Mouse (Mus musculus): Measurements from ENCODE around the gene Tmem158.

Tmem158 gene

DNA sequence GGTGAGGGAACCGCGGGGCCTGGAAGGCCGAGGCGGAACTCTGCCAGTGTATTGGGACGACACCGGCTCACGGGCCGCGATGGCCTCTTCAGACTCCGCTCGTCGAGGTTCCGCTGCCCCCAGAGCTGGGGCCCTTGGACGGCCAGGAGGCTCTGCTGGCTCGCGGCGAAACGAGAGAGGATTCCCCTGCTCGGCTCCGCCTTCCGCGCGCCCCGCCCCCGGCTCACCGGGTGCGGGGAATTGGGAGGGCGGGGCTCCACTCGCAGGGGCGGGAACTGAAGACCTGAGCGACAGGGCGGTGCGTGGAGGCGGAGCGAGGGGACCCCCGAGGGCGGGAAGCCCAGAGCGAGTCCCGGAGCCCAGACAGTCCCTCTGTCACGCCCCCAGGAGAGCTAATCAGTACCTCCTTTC lies at the start of gene Tmem158:
Gene Tmem158, minus strand, starts transcription at position 154 of the 411 bp plus-strand sequence.
- DNase-seq: peak; percentile 67 to 70

DNA sequence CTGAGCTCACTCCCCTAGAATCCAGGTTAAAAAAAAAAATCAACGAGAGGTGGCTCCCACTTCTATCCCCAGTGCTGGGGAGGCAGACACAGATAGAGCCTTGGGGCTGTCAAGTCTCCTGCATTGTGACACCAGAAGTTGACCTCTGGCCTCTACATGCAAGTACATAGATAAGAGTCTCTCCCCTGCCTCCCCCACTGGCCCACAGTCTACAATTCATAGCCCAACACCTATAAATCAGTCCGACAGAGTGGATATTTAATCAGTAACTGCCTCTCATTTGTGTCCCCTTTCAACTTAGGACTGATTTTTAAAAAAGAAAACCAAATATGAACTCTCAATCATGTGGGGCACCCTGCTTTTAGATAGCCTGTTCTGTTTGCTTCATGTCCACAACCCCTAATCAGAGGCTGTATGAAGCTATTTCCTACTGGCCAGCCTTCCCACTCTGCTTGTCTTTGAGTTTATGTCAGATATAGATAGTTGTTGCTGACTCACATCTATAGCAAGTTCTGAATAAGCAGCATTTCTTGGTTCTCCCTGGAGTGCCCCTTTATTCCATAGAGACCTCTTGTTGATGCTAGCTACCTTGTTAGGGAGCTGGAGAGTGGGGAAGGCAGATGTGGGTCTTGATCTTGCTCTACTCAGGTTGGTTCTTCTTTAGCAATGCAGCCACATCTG lies 49.3 kb upstream of the Tmem158 start:
- no peak for DNase-seq

DNA sequence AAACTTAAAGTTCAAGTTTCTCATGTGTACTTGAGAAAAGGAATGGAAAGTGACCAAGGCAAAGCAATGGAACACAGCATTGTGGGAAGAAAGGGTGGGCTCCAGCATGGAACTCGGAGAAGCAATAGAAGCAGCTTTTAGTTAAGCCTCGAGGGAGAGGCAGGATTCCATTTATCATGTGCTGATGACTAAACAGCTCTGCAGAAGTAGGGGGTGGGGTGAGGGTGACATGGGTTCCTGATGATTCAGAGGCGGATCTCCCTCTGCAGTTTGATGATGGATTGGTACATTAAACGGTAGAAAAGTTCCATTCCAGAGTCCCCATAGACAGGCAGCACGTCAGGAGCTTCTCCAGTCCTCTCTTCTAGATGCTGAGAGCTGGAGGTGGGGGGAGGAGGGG lies 48.5 kb upstream of the Tmem158 start:
- DNase-seq: no peak

DNA sequence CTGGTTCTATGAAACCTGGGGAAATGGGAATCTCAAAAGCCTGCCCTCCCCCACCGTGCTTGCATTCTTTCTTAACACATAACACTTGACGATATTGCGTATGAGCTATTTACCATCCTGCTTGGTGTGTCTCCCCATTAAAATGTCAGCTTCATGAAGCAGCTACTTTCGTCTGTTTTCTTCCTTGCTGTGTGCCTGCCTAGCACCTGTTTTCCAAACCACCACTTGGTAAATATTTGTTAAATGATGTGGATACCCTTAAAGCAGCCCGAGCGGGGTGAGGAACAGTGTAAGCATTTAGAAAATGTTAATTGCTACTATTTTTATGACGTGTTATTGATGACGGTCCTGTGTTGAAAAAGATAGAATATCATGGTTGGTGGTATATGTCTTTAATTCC lies 44.4 kb upstream of the Tmem158 start:
- no peak for DNase-seq

DNA sequence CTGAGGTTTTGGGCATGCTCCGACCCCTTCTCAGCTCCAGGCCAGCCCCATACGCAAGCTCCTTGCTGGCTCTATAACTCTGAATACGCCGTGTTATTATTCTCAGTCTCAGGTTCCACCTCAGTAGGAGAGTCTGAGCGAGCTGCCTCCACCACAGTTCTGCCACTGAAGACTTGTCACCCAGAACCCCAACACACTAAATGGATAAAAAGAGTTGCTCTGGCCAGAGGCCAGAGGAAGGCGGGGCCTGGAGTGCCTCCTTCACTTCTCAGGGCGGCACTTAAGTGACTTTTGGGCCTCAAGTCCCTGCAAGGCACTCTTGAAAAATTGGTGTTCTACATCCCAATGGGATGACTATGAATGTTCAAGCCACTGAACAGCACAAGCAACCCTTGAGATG lies 43.4 kb upstream of the Tmem158 start:
- DNase-seq: no peak

DNA sequence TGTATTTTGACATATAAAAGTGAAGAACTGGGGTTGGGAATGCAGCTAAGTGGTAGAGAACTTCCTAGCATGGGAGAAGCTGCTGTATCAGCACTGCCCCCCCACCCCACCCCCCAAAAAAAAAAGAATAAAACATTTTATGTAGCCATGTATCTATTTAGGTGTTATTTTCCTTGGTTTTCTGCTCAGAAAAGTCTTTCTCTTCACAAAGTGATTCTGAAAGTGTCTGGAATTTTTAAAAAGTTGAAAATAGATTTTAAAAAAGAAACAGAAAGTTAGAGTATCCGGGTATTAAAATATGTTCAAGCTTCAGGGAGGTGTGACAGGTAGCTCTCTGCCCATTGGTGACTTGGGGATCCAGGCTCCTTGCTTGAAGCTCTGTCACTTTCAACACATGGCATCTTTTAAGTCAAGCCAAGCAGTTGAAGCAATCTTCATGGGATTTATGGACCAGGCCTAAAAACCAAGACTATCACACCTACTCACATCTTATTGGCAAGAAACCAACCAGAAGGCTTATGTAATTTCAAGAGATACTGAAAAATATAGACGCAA lies 42.3 kb upstream of the Tmem158 start:
- no peak for DNase-seq

DNA sequence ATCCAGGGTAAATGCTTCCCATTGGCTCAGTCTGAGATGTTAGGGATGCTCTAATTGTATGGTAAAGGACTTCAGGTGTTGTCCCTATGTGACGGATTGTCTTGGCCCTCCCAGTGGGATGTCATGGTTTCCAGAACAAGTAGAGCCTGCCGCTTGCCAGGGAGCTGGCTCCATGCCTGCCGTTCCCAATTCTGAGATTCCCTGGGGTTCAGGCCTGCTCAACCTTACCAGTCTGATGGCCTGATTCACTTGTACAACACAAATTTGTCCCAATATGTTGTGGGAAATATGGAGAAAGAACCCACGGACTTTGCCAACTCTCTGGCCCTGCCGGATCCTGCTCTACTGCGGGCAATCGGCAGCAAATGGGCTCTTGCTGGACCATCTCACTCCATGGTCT lies 37.3 kb upstream of the Tmem158 start:
- no peak for DNase-seq

DNA sequence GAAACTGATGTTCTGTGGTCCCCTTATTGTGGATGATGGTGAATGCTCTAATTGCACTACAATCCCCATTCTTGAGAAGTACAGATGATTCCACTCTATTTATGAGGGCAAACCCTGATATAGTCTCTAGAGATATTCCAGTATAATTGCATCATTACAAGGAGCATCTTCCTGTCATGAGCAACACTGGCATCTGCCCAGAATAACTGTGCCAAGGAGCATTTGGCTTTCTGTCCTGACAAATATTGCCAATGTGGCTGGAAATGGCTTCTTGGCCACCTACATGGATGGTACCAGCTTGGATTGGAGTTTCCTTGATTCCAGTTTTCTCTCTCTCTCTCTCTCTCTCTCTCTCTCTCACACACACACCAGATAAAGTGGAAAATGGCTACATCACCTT lies 35.7 kb upstream of the Tmem158 start:
- DNase-seq: no peak

DNA sequence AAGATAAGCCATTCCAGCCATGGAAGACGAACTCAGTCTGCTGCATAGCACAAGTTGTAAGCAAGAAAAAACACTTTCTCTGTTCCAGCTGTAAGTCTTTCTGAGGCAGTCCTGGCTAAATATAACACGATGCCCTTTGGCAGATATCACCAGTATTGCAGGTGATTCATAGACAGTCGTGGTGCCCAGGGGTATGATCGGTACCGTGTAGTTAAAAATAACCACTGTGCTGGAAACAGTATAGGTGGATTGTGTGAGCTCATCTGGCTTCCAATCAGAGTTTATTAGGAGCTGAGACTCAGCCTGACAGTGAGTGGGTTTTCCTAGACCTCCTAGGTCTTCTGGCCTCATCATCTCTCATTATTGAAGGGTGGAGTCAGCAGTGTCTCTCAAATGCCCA lies 34.0 kb upstream of the Tmem158 start:
- no peak for DNase-seq

DNA sequence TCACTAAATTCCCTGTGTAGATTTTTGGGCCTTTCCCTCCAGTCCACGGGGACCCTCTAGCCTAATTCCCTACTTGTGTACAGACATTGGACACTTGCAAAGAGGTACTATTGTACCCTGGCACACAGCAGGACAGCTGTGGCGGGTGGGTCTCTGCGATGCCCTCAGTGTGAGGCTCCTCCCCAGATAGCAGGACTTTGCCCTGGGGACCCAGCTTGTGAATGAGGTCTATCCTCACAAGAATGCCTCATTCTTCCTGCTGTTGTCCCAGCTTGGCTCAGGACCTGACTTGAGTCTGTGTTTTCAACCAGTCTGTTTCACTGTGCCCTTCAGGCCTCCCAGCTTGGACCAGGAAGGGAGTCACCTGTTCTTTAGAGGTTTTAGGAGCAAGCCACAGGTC lies 27.8 kb upstream of the Tmem158 start:
- no peak for DNase-seq

DNA sequence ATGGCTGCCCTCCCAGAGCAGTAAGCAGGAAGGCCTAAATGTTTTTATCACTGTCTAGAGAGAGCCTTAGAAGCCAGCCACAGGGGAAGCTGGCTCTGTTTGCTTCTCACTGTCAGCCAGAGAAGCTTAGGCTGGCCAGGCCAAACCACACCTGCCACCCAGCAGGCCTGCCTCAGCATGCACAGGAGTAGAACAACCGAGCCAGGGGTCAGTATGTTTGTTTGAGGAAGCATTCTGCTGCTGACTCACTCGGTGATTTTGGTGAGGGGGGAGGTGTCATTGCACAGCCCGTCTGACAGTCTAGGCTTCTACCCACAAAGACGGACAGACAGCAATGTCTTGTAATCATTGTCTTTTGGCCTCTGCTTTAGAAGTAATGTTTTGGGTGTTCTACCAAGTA lies 25.1 kb upstream of the Tmem158 start:
- DNase-seq: no peak

DNA sequence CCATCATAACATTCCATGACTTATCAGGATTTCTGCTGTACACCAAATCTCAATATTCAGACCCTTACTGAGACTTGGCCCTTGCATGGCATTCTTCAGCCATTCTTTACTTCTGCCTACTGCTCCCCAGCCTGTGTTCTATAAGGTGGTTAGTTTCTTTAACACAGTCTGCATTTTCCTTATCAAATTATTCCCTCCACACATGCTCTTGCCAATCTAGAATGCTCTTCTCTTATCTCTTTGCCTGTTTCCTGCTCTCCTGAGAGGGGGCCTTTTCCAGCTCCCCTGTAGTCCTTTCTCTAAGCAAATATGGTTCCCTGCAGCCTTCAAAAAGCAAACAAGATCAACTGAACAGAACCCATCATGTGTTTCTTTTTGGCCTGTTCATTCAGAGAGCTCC lies 20.2 kb upstream of the Tmem158 start:
- no peak for DNase-seq

DNA sequence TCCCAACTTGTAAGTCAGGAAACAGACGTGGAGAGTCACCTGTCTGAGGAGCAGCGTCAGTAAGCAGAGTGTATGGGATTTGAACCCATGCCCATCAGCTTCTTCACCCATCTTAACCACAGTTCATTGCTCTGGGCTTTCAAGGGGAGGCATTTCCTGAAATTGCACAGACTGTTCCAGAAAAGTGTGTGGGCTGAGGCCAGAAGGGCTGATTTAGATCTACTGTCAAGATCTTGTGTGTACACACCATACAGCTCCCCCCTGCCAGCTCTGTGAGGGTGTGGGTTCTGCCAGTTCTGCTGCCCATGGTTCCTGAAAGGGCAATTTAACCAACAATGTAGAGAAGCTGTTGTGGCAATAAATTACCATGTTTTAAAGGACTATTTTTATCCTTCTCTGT lies 17.4 kb upstream of the Tmem158 start:
- no peak for DNase-seq

DNA sequence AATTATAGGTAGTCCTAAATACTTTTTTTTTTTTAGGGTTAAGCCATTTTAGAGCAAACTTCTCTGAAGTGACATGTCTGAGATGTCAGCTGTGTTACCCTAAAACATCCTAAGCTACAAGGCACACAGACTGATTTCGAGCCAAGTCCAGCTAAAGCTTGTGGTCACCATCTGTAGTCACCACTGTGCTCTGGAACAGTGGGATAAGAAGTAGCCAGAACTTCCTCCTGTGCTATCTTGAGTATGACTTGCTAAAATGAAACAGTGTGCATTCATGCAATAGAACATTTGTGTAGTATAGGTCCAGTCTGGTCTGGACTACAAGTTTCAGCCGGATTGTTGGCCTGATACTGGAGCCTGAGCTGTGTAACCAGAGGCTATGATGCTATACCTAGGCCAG lies 14.8 kb upstream of the Tmem158 start:
- DNase-seq: no peak

DNA sequence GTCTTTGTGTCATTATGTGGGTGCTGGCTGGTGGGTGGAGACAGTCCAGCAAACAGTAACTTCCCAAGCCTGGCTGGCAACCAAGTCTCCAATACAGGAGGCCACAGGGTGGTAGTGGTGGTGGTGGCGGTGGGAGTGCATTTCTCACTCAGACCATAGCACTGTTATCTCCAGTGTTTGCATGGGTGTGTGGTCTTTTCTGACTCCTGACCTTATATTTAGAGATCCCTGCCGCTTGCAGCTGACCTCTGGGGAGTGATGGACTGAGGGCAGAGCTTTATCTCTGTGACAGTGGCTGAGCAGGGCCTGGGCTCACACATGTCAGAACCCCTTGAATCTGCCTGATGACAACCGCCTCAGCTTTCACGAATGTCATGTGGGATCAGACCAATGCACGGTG lies 14.1 kb upstream of the Tmem158 start:
- no peak for DNase-seq

DNA sequence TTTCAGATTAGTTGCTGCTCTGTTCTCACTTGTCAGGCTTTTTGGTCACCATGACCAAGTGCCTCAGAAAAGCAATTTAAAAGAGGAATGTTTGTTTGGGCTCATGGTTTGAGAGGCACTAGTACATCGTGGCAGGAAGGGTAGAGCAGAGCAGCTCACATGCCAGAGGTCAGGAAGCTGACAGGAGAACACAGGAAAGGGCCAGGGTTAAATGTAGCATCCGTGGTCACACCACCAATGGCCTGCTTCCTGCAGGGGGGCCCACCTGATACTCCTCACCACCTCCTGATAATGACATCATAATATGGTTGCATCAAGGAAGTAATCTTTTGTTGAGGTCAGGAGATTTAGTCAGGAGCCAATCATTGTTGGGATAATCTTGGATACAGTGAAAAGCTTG lies 13.3 kb upstream of the Tmem158 start:
- no peak for DNase-seq

DNA sequence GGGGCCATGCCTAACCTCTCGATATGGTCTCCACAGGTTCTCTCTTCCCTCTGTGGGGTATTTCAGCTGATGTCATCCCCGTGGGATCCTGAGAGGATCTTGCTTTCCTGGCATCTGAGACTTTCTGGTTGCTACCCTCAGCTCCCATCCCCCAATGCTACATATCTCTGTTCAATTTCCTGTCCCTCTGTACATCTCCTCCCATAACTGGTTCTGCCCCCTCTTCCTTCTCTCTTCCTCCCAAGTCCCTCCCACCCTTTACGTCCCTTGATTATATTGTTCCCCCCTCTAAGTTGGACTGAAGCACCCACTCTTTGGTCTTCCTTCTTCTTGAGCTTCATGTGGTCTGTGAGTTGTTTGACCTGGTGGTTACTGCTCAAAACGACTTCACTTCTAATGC lies 11.0 kb upstream of the Tmem158 start:
- DNase-seq: no peak

DNA sequence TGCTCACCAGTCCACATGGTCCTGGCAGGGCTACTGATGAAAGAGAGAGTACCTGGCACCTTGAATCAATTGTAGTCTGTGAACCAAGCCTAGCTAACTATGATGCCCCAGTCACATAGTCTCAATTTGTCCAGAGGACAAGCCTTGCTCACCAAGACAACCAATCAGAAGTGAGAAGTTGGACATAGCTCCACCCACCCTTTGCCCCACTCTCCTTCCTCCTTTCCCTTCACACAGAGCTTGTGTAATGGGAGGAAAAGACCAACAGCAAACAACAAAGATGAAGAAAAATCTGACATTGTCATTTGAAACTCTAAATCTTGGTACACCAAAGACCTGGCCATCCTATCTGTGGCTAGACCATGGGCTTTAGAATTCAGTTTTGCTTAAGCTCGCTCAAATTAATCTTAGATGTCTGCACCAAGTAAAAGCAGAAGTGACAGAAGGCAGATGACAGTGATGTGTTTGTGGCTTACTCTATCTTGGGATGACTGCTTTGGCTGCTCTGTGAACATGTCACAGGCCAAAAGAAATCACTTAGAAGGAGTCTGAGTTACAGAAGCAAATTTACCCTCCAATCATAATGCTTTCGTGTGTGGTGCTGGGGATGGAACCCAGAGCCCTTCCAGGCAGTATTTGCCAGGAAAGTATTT lies 9.5 kb upstream of the Tmem158 start:
- peak in 1 of 2 experiments; percentile 11 for DNase-seq

DNA sequence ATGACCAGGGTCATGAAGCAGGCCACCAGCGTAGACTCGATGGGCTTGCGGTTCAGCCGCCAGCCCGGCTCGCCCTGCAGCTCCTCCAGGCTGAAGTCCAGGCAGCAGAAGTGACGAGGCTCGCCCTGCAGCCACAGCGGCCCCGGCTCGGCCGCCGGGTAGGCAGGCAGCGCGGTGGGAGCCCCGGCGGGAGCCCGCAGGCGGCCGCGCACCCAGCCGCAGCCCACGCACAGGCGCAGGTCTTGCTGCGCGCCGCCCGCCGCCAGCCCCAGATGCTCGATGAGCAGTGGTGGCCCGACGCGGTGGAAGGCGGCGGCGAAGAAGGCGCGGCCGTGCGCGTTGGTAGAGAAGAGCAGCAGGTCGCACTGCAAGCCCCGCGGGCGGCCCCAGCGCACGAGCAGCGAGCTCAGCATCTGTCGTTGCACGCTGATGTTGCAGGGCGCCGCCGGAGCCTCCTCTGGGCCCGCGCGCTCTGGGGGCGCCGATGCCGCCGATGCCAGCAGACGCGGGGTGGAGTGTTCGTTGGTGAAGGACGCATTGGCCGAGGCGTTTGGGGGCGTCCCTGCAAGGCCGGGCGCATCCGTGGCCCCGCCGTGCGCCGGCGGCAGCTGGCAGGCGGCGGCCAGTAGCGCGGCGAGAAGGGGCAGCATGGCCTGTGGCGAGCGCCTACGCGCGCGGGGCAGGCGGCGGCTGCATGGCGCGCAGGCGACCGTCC lies 511 bp downstream of the Tmem158 start:
- DNase-seq: peak; percentile 15 to 46

DNA sequence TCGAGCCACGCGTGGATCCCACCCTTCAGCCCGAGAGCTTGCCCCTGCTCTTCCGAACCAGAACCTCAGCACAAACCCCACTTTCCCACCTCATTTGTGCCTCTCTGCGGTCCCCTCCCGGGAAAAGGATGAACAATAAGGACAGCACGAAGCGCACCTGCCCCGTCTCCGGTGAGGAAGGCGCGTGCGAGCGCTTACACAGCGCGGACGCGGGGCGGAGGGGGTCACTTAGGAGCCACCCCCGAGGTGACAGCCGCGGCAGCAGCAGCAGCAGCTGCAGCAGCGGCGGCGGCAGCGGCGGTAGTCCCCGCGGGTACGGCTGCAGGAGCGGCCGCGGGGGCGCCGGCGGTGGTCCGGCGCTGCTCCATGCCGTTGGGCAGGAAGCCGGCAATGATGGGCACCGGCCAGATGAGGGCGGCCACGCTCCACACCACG lies 1.1 kb downstream of the Tmem158 start:
- DNase-seq: peak in 1 of 2 experiments; percentile 35

DNA sequence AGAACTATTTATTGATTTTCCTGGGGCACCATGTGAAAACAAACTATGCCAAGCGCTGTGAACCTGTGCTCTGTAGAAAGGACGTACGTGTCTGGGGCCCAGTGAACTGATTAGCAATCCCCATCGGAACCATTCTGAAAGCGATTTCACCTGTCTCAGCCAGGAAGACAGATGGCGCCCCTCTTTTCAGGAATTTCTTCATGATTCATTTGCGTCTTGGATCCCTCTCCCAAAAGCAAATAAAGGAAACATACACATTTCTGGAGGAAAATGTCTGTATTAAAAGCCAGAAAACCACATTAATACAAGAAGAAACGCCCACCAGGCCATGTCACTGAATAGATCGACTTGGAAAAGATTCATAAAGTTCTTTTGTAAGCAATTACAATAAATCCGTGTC lies 1.8 kb downstream of the Tmem158 start:
- DNase-seq: no peak

DNA sequence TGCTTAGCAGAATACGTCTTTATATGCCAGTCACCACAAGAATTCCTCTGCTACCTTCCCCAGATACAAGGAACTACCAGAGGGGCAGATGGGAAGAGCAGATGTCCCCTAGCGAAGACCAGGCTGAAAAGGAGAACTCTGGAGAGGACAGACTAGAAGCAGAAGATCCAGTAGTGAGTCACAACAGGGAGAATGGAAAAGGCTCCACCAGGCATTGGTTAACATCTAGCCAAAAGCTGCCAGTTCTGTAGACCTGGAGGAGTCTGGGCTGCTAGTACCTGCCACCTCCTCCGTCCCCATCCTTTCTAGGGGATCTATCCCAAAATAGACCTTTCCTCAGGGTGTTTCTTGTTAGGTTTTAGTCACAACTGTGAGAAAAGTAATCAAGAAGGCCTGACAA lies 4.8 kb downstream of the Tmem158 start:
- DNase-seq: no peak

DNA sequence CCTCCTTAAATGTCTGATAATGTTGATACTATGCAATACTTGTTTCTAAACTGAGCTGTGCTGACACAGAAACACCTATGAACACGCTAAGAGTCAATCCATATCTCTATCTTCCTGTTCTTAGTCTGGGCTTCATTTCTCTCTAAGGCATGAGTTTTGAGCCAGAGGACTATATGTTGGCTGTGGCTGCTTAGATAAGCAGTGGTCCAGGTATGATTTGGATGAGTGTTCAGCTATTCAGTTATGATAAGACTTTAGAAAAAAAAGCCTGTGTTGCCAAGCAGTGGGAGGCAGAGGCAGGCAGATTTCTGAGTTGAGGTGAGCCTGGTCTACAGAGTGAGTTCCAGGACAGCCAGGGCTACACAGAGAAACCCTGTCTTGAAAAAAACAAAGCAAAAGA lies 12.6 kb downstream of the Tmem158 start:
- DNase-seq: no peak

DNA sequence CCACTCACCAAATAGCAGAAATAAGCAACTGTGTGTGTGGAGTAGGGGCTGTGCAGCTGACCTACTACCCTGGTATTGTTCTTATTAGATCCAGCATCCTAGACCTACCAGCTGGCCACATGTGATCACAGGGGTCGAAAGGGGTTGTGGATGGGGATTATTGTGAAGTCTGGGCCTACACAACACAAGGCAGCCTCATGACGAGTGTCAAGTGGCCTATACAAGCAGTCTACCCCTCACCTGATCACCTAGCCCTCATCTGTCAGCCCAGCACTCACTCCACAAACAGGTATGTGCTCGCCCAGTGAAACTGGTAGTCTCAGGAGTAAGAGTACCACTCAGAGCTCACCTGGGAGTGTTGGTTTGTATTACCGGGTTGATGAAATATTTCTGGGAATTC lies 15.4 kb downstream of the Tmem158 start:
- no peak for DNase-seq

All from B cell, adult 2 months (primary cell).